Mouse (Mus musculus): ENCODE measurements around the gene Nt5c3b. TPM values are rescaled to one million over a fixed set of nuclear protein-coding genes. Genes with fewer than 3 reads are reported as not detected.

The Nt5c3b gene
- polyA plus RNA-seq, 1 experiment, result 32.0 TPM

GRCm38 (mm10) chr11:100395200-100395599 is 46.4 kb downstream of the Nt5c3b start:
- H3K4me3 ChIP-seq (ENCODE audit: insufficient read depth, low read depth, low read length), result peak overlapping the region; percentile 86
- peak overlapping the region; percentile 95 for H3K27ac ChIP-seq (ENCODE audit: insufficient read depth, low read depth, low read length)
- no peaks in the 10 kb centered on the region for H3K27me3 ChIP-seq (replicated peaks; ENCODE audit: control insufficient read depth, insufficient read depth, low read length)
- under 1% methylated on average over 11 of the region's 11 CpGs for WGBS
- H3K4me1 ChIP-seq (ENCODE audit: control insufficient read depth, insufficient read depth, low read length), result peaks cover 47% of the 10 kb centered on the region
- no peaks in the 10 kb centered on the region for H3K36me3 ChIP-seq (ENCODE audit: control insufficient read depth, insufficient read depth, low read length)
- TF ChIP-seq POLR2A (IDR thresholded peaks at IDR 0.05; ENCODE audit: low read depth, low read length) (no peak), CTCF (conservative IDR thresholded peaks at IDR 0.05; ENCODE audit: insufficient read depth, insufficient read length, low read depth, low read length) (no peak)
- peak; percentile 98 for DNase-seq

DNA sequence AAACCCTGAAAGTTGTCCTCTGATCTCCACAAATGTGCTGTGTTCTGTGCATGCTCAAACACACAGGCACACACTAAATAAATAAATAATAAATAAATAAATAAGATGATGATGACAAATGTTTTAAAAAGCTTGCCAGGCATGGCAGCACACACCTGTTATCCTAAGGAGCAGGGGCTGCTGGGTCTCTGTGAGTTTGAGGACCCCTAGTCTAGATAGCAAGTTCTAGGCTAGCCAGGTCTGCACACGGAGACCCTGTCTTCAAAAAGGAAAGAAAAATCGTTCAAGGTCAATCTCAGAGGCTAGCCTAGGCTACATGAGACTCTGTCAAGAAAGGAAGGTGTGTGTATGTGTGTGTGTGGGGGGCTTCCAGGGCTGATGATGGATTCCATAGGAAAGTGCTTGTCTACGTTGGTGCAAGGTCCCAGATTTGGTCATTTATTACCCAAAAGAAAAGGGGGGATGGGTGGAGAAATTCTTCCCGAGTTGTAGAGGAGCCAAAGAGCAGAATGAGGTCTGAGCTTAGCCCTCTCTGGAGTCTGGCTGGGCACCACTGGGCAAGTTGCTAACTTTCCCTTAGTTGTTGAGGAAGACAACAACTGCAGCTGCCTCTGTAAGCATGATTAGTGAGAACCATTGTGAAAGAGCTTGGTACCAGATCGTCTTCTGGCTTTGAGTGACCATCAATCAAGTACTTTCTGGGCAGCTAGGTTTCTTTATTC is 47.1 kb downstream of the Nt5c3b start:
- H3K4me1 ChIP-seq (ENCODE audit: control insufficient read depth, insufficient read depth, low read length), result peaks cover 51% of the 10 kb centered on the region
- TF ChIP-seq POLR2A (IDR thresholded peaks at IDR 0.05; ENCODE audit: low read depth, low read length), result no peak
- no peak for TF ChIP-seq CTCF (conservative IDR thresholded peaks at IDR 0.05; ENCODE audit: insufficient read depth, insufficient read length, low read depth, low read length)
- WGBS, result 25% methylated on average over 5 of the region's 5 CpGs
- DNase-seq, result peak; percentile 73
- peak overlapping the region; percentile 86 for H3K4me3 ChIP-seq (ENCODE audit: insufficient read depth, low read depth, low read length)
- H3K27me3 ChIP-seq (replicated peaks; ENCODE audit: control insufficient read depth, insufficient read depth, low read length), result no peaks in the 10 kb centered on the region
- H3K27ac ChIP-seq (ENCODE audit: insufficient read depth, low read depth, low read length), result peak overlapping the region; percentile 95
- H3K36me3 ChIP-seq (ENCODE audit: control insufficient read depth, insufficient read depth, low read length), result no peaks in the 10 kb centered on the region

DNA sequence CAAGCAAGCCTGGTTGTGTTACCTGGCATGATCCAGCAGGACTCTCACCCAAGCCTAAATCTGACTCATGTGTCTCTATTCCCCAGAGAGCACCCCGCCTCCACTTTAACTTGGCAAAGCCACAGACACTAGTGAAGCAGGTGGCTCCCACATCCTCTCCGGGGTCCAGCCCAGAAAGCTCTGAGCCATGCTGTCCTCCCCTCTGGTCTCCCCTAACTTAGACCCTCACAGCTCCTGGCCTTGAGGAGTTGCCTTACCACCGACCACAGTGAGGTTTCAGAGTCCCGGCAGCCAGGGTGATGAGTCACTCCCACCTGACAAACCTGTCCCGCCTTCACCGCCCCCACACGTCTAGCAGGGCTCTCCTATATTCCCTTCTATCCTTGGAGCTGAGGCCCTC is 47.9 kb downstream of the Nt5c3b start:
- 43% methylated on average over 7 of the region's 7 CpGs for WGBS
- TF ChIP-seq POLR2A (IDR thresholded peaks at IDR 0.05; ENCODE audit: low read depth, low read length) (no peak), CTCF (conservative IDR thresholded peaks at IDR 0.05; ENCODE audit: insufficient read depth, insufficient read length, low read depth, low read length) (no peak)
- peak; percentile 46 for DNase-seq
- Histone ChIP-seq H3K36me3 (ENCODE audit: control insufficient read depth, insufficient read depth, low read length) (no peaks in the 10 kb centered on the region), H3K4me1 (ENCODE audit: control insufficient read depth, insufficient read depth, low read length) (peaks cover 55% of the 10 kb centered on the region), H3K4me3 (ENCODE audit: insufficient read depth, low read depth, low read length) (no peak overlapping the region), H3K27me3 (replicated peaks; ENCODE audit: control insufficient read depth, insufficient read depth, low read length) (no peaks in the 10 kb centered on the region), H3K27ac (ENCODE audit: insufficient read depth, low read depth, low read length) (0 out of 2 replicates have a peak overlapping the region, but pooled peaks have one; percentile 33)

GRCm38 (mm10) chr11:100392958-100393357 is 48.6 kb downstream of the Nt5c3b start:
- no peak for TF ChIP-seq CTCF (conservative IDR thresholded peaks at IDR 0.05; ENCODE audit: insufficient read depth, insufficient read length, low read depth, low read length)
- no peak for TF ChIP-seq POLR2A (IDR thresholded peaks at IDR 0.05; ENCODE audit: low read depth, low read length)
- Histone ChIP-seq H3K4me3 (ENCODE audit: insufficient read depth, low read depth, low read length) (no peak overlapping the region), H3K4me1 (ENCODE audit: control insufficient read depth, insufficient read depth, low read length) (peaks cover 59% of the 10 kb centered on the region)

DNA sequence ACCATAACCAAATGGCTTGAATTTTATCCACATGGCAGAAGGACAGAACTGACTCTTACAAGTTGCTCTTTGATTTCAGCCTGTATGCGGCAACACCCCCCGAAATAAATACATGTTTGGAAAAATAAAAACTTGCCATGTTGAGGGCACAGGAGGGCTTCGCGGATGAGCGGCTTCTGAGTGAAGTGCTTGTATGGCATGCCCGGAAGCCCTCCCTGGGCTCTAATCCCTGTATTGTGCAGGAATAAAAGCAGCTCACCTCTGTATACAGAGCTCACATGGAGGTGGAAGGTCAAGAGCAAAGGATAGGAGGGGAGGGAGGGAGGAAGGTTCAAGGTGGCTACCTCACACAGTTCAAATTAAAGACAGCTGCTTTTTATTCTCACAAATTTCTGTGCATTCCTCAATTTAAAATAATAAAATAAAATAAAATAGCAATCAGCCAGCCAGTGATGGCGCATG is 49.7 kb downstream of the Nt5c3b start:
- 65% methylated on average over 7 of the region's 7 CpGs for WGBS
- peaks cover 68% of the 10 kb centered on the region for H3K4me1 ChIP-seq (ENCODE audit: control insufficient read depth, insufficient read depth, low read length)
- no peak overlapping the region for H3K4me3 ChIP-seq (ENCODE audit: insufficient read depth, low read depth, low read length)
- no peaks in the 10 kb centered on the region for H3K27me3 ChIP-seq (replicated peaks; ENCODE audit: control insufficient read depth, insufficient read depth, low read length)
- TF ChIP-seq POLR2A (IDR thresholded peaks at IDR 0.05; ENCODE audit: low read depth, low read length), result no peak
- TF ChIP-seq CTCF (conservative IDR thresholded peaks at IDR 0.05; ENCODE audit: insufficient read depth, insufficient read length, low read depth, low read length), result no peak
- H3K27ac ChIP-seq (ENCODE audit: insufficient read depth, low read depth, low read length), result peak overlapping the region; percentile 21; the same call in 1 of the 2 replicates
- H3K36me3 ChIP-seq (ENCODE audit: control insufficient read depth, insufficient read depth, low read length), result no peaks in the 10 kb centered on the region
- no peak for DNase-seq

More at GRCm38 (mm10) chr11:100392958-100393357, 48.6 kb downstream of the Nt5c3b start:
- H3K27me3 ChIP-seq (replicated peaks; ENCODE audit: control insufficient read depth, insufficient read depth, low read length), result no peaks in the 10 kb centered on the region
- 63% methylated on average over 5 of the region's 5 CpGs for WGBS
- no peaks in the 10 kb centered on the region for H3K36me3 ChIP-seq (ENCODE audit: control insufficient read depth, insufficient read depth, low read length)
- no peak for DNase-seq
- peak overlapping the region; percentile 33; the same call in 1 of the 2 replicates for H3K27ac ChIP-seq (ENCODE audit: insufficient read depth, low read depth, low read length)

DNA sequence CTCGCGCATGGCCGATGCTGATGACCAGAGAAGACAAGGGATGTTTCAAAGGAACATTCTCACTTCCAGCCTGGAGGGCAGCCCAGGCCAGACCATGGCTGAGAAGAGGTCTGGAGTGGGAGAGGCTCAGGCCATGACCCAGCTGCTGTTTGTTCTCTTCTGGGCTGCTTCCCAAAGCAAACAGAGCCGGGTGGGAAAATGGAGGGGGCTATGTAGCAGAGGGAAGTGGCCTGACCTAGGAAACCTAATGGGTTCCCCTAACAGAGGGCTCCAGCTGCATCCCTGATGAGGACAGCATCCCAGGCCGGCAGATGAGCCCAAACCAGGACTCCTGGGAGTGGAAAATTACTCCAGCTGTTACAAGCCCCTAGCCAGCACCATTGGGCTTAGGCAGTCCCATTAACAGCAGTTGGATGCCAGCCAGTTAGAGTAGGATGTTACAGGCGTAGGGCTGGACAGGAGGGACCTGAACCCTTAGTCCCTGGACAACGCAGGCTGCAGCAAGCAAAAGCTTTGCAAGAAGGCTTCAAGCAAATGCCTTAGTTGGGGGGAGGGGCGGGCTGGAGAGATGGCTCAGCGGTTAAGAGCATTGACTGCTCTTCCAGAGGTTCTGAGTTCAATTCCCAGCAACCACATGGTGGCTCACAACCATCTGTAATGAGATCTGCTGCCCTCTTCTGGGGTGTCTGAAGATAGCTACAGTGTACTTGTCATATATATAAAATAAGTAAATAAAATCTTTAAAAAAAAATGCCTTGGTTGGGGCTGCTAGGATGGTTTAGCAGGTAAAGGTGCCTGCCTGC is 50.3 kb downstream of the Nt5c3b start:
- no peak for TF ChIP-seq POLR2A (IDR thresholded peaks at IDR 0.05; ENCODE audit: low read depth, low read length)
- no peak for TF ChIP-seq CTCF (conservative IDR thresholded peaks at IDR 0.05; ENCODE audit: insufficient read depth, insufficient read length, low read depth, low read length)
- no peaks in the 10 kb centered on the region for H3K36me3 ChIP-seq (ENCODE audit: control insufficient read depth, insufficient read depth, low read length)
- H3K4me3 ChIP-seq (ENCODE audit: insufficient read depth, low read depth, low read length), result no peak overlapping the region
- no peaks in the 10 kb centered on the region for H3K27me3 ChIP-seq (replicated peaks; ENCODE audit: control insufficient read depth, insufficient read depth, low read length)
- 32% methylated on average over 9 of the region's 9 CpGs for WGBS
- H3K4me1 ChIP-seq (ENCODE audit: control insufficient read depth, insufficient read depth, low read length), result peaks cover 73% of the 10 kb centered on the region
- DNase-seq, result peak; percentile 92
- H3K27ac ChIP-seq (ENCODE audit: insufficient read depth, low read depth, low read length), result peak overlapping the region; percentile 73

Measured in kidney, adult 2 months (tissue).